Mouse (Mus musculus): ENCODE results near the gene C1qbp. TPM values are rescaled to one million over a fixed set of nuclear protein-coding genes. Genes with fewer than 3 reads are reported as not detected.

The C1qbp gene
- 100 to 1,000 TPM in 1 of 2 experiments, 10 to 100 TPM in 1; 96.4 to 119 TPM for total RNA-seq (2021)
- long read RNA-seq, experiment 1, transcript C1qbp-201 (6 exons, 1,175 nt), result major isoform, 157 of 173 reads
- long read RNA-seq, experiment 1, partial matches to known transcripts, result 2 of 173 reads
- long read RNA-seq, experiment 1, other reads (novel, unspliced or antisense), result 13 of 173 reads
- long read RNA-seq, experiment 2, transcript C1qbp-201 (6 exons, 1,175 nt), result major isoform, 210 of 223 reads
- long read RNA-seq, experiment 2, partial matches to known transcripts, result 12 of 223 reads
- long read RNA-seq, experiment 2, other reads (novel, unspliced or antisense), result 1 of 223 reads

DNA sequence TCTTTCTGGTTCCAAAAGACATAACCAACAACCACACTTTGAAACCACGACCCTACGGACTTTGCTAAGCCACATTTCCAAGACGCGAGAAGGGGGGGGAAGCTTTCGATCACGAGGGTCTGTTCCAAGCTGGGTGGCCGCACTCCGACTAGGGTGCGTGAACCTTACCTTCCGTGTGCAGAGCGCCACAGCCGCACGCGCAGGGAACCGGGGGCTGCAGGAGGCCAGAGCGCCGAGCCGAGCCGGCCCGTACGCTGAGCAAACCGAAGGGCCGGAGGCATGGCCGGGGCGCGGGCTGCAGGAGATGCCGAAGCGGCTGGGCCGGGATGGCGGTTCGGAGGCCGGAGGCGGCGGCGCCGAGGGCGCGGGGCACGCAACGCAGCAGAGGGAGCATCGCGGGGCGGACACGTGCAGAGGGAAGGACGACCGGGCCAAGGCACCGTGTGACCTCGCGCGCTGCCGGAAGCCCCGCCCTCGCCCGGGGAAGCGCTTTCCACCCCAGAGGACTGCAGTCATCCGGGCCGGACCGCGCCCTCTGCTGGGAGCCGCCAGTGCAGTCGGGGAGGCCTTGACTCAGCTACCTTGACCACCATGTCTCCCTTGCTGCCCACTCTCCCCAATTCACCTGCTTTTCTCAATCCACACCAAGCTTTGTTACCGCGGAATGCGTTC lies at the start of gene C1qbp:
C1qbp (minus strand) TSS at position 470 of the 672 bp plus-strand sequence.
- peak; percentile 93 to 94 for DNase-seq
- intact Hi-C loops (cut with DNase I), result no loop called here

DNA sequence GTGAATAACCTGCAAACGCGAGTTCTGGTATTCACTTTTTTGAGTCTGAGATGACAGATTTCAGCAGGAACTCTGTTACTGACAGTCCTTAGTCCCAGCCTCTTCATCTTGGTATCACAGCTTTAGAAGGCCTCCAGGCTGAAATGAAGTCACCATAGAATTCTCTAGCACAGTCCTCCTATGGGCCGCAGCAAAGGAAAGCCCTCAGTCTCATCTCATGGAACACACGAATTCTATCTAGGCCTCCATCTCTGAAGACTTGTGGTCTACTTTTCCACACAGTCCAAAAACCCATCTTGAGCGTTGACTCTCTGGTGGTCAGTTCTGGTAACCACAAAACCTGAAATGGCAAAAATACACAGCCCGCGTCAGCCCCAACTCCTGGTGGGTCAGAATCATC lies 49.2 kb upstream of the C1qbp start:
- no peak for DNase-seq
- intact Hi-C loops (cut with DNase I), result no loop called here

DNA sequence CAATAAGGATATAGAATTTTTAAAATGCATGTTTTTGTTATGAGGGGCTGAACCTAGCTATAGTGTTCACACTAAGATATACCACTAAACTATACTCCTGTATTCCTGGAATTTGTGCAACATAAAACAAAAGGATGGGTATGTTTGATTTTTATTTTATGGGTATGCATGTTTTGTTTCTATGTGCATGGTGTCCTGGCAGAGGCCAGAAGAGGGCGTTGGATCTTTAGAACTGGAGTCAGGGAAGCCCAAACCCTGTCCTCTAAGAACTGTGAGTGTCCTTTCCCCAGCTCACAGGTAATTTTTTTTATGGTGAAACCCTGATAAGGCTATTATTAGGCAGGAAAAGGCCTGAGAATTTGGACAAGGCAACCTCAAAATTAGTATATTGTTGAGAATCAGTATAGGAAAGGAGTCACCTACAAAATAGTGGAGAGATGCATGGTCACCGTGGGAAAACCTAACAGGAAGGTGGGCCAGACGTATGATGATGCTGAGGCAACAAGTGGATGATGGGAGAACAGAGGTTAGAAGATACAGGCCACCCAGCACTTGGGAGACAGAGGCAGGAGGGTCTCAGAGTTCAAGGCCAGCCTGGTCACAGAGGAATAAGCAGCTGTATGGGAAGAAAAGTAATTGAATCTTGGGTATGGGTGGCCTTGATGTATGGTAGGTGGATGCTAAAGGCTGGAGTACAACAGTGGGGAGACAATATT lies 46.7 kb upstream of the C1qbp start:
- intact Hi-C loops (cut with DNase I), result no loop called here
- DNase-seq, result no peak

DNA sequence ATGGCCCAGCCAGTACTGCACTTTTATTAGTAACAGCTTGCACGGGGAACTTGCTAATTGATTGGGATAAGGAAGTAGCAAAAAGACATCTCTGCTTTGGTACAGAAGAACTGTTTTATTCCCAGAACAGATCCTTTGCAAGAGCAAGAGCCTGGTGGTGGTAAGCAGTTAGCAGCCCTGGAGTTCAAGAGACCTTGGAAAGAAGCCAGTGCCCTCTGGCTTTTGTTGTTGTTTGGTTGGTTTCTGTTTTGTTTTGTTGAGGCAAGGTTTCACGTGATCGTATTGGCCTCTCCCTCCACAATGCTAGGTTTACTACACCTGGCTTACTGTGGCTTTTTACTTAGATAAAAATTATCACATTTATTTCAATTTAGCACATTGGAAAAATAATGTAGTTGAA lies 45.5 kb upstream of the C1qbp start:
- DNase-seq, result no peak
- intact Hi-C loops (cut with DNase I), result no loop called here

DNA sequence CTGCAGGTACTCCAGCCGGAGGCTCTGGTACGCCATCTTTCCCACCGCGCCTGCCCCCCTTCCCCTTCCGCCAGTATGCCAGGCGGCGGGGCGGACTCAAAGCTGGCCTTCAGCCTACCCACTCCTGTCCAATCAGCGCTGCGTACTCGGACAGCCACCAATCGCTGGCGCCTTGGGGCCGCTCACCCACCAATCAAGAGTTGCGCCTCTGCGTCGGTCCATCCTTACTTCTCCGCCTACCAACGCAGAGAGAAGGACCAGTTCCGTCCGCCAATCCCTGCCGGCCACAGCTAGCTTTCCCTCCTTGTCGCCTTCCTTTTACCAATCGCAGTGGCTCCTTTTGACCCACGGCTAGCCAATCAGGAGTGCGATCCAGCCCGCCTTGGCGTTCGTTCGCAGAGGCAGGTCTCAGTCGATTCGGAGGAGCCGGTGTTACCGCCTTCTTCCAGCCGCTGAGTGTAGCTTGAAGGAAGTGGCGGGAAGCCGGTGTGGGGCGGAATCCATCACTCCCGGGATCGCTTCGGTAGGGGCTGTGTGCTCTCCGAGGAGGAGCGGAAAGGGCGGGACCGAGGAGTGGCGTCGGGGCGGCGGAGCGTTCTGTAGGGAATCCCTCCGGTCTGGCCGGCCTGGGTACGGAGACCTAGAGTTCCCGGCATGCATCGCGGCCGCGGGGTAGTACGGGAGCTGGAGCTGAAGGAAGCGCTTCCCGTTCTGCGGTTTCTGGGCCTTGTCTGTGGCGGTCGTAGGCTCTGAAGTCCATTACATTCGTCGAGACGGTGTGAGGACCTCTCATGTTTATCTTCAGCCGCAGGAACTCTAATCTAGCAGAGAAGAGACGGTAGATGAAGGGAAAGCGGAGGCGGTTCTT lies 36.6 kb upstream of the C1qbp start, which contains the start of the genes Mis12 and Derl2:
Mis12 (plus strand) TSS at position 411 of the 868 bp plus-strand sequence.
Derl2 (minus strand) TSS at position 641 of the 868 bp plus-strand sequence.
- DNase-seq, result peak; percentile 97 to 98

DNA sequence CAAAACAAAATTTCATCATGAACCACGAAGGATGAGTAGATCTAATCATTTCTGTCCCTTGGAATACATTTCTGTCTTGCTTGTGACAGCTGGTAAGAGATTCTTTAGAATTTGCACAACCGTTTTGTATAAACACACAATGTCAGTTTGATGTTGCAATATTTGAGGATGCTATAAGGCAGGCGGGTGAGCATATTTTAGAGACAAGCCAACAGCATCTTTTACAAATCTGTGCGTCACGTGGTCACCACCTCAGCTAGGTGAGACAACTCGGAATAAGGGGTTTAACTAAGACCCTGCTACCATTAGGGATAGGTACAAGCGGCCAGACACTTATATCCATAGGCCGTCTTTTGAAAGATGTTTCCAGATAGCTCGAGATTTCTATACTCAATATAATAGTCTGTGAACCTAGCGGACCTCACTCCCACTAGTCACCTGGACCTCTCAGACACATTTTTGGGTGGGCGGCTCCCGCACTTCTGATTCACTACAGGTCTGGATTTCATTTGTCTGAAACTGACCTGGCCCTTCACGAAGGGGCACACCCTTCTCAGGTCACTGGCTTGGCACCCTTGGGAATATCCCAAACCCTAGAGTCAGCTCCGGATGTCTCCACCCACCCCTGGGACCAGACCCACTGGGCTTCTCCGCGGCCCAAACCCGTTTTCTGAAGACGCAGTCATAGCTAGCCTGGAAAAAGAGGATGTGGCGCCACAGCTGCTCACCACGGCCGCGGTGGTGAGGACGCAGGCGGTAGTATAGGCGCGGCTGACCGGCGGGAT lies 35.8 kb upstream of the C1qbp start:
- no peak for DNase-seq
- intact Hi-C loops (cut with DNase I), result no loop called here

More for the DNA sequence above, 36.6 kb upstream of the C1qbp start, which contains the start of the genes Mis12 and Derl2:
- intact Hi-C loops (cut with DNase I), result no loop called here

DNA sequence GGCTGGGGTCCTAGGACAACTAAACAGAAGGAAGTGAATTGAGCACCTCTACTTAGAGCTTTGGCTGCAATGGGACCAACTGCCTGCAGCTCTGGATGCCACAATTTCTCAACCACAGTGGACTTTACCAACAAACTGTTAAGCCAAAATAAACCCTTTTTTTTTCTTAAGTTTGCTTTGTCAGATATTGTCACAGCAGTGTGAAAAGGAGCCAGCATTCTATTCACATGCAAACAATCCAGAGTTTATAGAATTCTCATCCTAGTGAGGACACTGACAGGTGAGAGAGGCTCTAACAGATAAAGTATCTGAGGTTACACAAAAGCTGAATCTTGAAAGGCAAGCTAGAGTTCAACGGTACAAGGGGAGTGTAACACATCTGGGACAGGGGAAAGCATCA lies 34.2 kb upstream of the C1qbp start:
- intact Hi-C loops (cut with DNase I), result no loop called here
- DNase-seq, result no peak

DNA sequence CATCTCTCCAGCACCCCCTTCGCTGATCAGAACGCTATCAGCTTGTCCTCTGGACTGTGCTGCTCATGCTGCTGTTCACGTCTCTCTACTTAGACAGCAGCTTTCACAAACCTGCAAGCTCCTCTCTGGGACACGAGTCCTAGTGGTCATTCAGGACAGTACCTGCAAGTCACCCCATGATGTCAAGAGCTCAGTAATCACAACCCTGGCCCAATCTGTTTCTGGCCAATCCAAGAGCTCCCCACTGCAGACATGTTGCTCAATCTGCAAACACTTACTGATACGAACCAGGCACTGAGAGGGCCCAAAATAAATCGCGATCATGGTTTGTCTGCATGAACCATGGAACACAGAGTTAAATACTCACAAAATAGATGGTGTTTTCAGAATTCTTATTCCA lies 29.9 kb upstream of the C1qbp start:
- no peak for DNase-seq
- intact Hi-C loops (cut with DNase I), result no loop called here

DNA sequence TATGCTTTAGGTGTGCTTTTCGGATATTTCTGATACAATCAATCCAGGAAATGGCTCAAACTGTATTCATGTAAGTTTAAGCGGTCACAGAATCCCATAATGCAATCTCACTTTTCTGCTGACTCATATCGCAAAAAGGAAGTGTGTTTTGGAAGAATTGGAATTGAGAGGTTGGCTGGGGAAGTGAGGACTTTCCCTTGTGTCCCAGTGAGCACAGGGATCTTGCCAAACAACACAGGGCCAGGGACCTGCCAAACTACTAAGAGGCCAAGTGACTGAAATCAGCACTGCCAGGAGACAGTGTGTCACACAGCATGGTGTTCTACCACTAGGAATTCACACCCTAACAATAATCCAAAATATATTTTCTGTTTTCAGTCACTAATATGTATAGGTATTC lies 25.5 kb upstream of the C1qbp start:
- DNase-seq, result no peak
- intact Hi-C loops (cut with DNase I), result no loop called here

DNA sequence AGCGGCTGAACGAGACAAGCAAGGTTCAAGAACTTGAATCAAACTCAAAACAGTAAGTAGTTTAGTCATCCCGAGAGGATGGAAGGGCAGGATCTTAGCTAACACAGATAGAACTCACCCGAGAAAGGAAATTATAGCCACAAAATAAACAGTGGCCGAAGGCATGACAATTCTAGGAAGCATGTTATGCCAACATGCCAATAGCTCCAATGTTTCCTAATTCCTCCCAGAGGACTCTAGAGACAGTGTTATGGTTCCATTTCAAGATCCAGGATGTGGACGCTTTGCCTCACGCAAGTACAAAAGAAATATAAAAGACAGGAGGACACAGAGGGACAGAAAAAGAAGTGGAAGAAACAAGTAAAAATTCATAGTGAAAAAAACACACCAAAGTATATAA lies 25.0 kb upstream of the C1qbp start:
- intact Hi-C loops (cut with DNase I), result no loop called here
- no peak for DNase-seq

DNA sequence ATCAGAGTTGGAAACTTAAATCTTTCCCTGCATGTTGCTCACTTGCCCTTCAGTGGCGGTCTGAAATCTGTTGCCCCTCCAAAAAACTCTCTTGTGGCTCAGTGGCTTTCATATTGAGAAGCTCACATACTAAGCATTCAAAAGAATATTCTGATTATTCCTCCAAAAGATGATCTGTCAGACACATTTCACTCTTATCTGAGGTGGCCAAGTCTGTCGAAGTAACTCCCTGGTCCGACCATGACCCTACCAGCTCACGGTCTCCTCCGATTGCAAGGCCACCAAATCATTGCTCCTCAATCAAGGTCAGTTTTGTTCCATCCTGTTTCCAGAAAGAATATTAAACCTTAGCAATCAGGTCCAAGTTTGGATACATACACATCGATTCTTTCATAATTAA lies 24.2 kb upstream of the C1qbp start:
- intact Hi-C loops (cut with DNase I), result no loop called here
- DNase-seq, result no peak

DNA sequence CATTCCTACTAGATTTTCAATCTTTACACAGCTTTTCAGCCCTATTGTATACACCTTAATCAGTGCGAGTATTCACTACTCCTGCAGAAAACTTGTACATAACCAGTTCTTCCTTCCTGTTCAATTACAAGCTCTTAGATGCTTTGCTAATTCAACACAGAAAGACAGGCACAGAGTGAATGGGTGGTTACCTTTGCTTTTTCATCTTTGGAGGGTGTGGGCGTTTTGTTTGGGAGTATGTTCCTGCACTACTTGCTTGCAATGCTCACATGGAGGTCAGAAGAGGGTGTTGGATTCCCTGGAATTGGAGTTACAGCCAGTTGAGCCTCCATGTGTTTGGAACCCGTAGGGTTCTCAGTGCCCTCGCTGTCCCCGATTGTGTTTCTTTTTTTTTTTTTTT lies 22.2 kb upstream of the C1qbp start:
- intact Hi-C loops (cut with DNase I), result no loop called here
- DNase-seq, result no peak

DNA sequence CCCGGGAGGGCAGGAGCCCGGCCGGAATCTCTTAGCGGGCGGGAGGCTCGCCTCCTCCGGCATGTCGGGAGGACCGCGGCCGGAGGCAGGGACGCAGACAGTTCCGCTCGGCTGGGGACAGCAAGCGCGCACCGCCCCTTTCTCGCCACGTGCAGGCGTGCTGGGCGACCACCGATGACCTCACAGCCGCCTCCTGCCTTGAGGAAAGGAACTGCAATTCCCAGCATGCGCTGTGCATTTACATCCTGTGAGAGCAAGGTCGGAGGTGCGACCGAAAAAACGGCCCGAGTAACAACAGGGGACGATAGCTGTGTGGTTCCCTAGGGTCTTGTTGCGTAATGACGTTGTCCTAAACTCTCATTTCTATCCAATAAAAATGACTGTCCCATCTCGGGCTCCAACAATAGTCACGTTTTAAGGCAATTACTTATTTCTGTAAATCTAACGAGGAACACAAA lies 21.5 kb upstream of the C1qbp start, which contains the start of gene Dhx33:
Dhx33 (minus strand) TSS at position 122 of the 458 bp plus-strand sequence.
- peak; percentile 92 to 93 for DNase-seq
- intact Hi-C loops (cut with DNase I), result no loop called here

DNA sequence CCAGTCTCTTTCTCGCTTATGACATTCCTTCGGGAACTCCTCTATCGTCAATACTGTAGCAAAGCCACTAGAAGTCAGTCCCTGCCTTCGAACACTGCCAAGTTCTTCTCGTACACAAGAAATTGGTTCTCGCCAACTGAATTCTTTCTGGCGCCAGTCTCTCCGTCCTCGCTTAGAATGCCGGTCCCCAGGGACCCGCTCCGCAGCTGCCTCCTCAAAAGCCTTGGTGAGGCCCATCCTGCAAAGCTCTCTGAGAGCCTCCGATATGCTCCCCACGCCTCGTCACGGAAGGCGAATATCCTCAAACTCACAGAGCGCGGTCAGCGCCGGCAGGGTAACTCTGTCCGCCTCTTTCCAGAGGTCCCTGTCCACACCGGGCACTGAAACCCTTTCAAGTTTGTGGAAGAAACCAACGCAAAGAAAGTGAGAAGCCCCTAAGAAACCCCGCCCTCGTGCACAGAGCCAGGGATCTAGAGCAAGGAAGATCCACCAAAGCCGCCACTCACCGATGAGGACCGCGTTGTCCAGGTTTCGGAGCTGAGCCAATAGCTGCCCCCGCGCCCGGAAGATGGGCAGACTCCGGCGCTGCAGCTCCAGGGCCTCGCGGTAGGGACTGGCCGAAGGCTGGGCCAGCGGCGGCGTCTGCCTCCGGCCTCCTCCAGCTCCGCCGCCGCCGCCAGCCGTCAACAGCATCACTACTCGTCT lies 20.9 kb upstream of the C1qbp start:
- intact Hi-C loops (cut with DNase I), result no loop called here
- peak in 1 of 2 experiments; percentile 35 for DNase-seq

DNA sequence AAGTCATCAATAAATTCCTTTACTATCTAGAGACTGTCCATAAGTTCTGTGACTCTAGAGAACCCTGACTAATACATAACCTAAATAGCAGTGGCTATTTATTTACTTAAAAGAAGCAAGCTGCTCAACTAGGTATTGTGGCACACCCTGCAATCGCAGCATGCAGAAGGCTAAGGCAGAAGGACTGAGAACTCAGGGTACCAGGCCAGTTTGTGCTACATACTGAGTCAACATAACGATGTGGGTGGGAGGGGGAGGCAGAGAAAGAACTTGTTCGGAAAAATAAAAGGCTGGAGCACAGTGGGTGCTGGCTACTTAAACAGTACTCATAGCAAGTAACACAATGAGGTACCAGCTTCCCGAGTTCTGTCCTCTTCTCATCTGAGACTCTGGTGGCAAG lies 18.3 kb upstream of the C1qbp start:
- intact Hi-C loops (cut with DNase I), result no loop called here
- no peak for DNase-seq

DNA sequence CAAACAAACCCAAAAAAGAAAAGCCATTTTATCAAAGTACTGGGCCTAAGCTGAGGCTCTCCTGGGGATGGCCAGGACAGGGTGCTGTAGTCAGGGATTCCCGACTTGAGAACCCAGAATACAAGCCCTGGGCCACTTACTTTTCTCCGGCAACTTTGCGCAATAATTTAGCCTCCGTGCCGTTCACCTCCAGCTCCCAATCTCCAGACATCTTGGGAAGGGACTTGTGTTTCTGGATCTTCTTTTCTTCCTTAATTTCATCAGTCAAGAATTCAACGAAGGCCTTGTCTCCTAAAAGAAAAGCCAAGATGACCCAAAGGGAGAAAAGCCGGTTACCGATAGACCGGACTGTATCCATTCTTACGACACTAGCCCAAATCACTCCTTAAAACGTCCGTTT lies 796 bp downstream of the C1qbp start:
- intact Hi-C loops (cut with DNase I), result no loop called here
- no peak for DNase-seq

DNA sequence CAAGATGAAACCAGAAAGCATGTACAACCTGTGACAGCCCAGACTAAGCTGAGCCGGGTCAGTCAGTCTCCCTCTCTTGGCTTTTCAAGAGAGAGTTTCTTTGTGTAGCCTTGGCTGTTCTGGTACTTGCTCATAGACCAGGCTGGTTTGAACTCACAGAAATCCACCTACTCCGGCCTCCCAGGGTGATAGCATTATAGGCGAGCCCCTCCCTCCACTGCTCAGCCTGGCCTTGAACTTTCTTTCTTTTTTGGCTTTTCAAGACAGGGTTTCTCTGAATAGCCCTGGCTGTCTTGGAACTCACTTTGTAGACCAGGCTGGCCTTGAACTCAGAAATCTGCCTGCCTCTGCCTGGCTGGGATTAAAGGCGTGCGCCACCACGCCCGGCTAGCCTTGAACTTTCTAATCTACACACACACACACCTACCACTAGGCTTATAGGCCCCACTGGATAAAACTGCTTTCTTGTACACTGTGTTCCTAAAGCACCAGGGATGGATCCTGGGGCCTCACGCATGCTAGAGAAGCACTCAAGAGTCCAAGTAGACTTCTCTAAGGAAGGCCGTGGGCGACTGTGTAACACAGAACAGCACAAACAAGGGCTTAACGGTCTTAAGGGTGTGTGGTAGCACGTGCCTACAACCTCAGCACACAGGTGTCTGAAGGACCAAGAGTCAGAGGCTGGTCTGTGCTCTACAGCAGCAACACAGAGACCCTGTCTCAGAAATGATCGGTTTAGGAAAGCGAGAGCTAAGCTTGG lies 1.9 kb downstream of the C1qbp start:
- no peak for DNase-seq
- intact Hi-C loops (cut with DNase I), result no loop called here

DNA sequence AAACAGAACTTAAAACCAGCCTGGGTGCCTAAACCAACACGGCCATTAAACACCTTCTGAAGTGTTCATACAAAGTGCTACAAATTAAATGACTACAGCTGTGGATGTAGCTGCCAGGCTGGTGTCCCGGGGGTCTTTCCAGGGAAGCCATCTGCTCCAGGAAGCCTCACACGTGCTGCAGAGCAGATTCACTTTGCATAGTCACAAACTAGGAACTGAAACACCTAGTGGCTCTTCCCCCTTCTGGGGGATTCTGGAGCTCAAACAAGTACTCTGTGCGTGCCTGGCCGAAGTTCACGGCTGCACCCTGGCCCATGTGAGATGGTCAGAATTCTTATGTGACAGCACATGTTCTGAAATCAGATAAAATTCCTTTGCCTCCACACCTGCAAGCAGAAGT lies 2.6 kb downstream of the C1qbp start:
- DNase-seq, result no peak
- intact Hi-C loops (cut with DNase I), result no loop called here
